Mouse (Mus musculus) bone marrow macrophage, adult 2 months (primary cell): ENCODE measurements around the gene Rcan2.

Source experiments
- CTCF ChIP-seq: IDR thresholded peaks from 2 replicates; pipeline ENCODE4 v1.5.1; 2012; ENCODE audit warnings: low read depth, mild to moderate bottlenecking, low read length, moderate library complexity
- POLR2A ChIP-seq: IDR thresholded peaks from 2 replicates; pipeline ENCODE4 v1.6.1; 2012; ENCODE audit warnings: mild to moderate bottlenecking, low read depth, low read length, borderline replicate concordance

DNA sequence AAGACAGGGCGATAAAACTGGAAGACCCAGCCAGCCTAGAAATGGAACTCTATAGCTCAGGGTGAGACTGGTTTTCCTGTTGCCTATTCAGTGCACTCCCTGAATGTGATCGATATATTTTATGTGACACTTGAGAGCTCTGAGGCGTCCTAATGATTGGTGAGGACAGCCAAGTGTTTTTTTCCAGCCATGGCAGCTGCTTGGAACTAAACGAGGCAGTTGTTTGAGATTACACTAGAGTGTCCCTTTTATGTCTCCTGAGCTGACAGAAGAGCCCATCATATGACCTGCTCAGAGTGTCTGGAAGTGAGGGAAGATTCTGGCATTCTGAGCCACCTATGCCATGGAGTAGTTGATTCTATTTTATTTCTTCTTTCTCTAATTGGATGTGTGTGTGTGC lies 54.9 kb downstream of the Rcan2 start:
- TF ChIP-seq CTCF (no peak), POLR2A (no peak)
